Mouse (Mus musculus) monocyte, adult 2 months (primary cell): ENCODE data around the gene Pycard.
"Not testable (repeated sequence)": the region's sequence is repeated elsewhere in the genome, so short reads cannot be mapped to it uniquely, and the experiment has no call there.

Experiments used
- DNase-seq, 2 experiments: peaks; one replicate each; pipeline ENCODE4 v3.0.0; 2022; ENCODE audit warnings: low spot score in 2 of 2, low read depth in 1 of 2

The Pycard gene

GRCm38 (mm10) chr7:127942097-127942496, 51.6 kb downstream of the Pycard start:
- not testable (repeated sequence) for DNase-seq
